Mouse (Mus musculus): ENCODE measurements around the gene Gdpd3.

DNA sequence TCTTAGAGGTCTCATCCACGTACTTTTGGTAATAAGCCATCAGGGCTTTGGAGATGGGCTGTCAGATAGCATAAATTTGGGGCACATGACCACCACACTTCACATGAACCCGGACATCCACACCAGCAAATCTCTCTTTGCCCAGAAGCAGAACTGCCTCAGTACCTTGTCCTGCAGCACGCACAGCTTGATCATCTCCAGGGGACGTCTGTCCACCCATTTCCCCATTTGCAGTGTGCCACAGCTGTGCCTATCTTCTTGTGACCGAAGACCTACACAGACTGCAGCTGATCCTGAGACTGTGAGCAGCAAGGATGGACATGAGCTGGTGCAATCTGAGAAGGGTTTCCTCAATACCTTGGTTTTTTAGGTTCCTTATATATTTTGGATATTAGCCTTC is 40.5 kb upstream of the Gdpd3 start:
- no peak for TF ChIP-seq ZNF384 (IDR thresholded peaks at IDR 0.05; ENCODE audit: low read depth, low read length)
- no peak for TF ChIP-seq MAFK (IDR thresholded peaks at IDR 0.05; ENCODE audit: insufficient read depth, low read depth, low read length)
